Mouse (Mus musculus): Measurements from ENCODE around the gene Metap1d.

Gene Metap1d

DNA sequence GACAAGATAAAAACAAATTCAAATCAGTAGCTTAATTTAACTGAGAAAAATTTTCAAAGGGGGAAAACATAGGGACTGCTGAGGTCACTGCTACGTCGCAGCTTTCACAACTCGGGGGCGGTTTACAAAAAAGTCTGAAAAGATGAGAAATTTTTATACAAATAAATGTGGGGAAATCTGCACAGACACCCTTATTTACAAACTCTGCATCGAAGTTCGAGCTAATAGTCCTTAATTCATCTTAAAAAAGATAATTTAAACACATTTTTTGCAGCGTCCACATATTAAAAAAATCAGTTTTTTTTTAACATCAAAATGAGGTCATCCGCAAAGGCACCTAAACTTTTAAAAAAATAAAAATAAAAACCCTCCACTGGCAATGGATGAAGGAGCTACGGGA, 90.5 kb downstream of the Metap1d start:
- in situ Hi-C loops (cut with MboI, MseI): loop anchor here in 1 of 2 experiments (5.0 kb wide), 1 partner anchor 91 kb away; the partner anchor contains the start of gene Metap1d

DNA sequence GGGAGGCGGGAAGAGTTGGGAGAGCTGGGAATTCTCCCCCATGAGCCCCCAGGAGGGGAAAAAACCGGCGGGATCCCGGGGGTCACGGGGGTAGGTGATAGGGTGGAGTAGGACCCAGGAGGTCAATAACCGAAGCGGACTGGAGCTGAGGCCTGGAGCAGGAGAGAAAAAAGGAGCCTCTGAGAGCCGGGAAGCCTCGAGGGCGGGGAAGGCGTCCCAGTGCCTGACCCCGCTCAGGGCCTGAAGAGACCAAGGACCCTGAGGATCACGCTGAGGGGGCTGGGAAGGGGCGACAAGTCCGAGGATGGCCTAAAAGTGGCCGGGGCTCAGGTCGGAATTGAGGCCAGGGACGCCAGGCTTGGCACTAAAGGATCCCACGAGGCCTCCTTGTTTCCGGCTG, 90.9 kb downstream of the Metap1d start:
- in situ Hi-C loops (cut with MboI, MseI): loop anchor here in 1 of 2 experiments (5.0 kb wide), 1 partner anchor 92 kb away; the partner anchor contains the start of gene Metap1d

DNA sequence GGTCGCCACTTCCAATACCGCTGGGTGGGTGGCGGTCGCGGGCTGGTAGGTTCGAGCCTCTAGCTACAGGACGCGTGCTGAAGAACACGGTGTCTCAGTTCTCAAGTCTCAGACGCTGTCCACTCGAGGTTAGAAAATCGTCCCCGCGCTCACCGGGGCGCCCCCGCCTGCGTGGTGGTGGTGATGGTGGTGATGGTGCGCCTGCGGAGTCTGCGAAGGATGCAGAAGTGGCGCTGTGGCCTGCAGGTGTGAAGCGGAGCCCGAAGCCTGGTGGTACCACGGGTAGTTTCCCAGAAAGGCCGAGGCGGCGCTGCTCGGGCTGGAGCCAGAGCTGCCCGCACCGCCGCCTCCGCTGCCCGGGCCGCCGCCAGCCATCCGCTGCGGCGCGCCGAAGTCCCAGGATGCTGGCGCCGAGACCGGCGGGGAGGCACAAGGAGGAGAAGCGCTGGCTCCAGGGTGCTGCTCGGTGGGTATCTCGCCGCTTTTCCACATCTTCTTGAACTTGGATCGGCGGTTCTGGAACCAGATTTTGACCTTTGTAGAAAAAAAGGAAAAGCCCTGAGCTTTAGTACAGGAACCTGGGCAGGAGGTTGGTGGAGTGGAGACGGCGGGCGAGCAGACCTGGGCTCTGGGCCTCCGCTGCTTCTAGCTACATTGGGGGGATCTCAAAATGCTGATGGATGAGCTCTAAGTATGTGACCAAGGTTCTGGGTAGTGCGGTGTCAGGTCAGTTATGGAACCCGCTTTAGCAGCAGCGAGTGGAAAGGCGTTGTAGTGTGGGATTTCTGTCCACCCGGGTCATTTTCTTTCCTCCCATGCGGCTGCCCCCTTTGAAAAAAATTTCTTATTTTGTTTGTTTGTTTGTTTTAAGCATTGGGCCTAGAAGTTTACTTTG, 91.6 kb downstream of the Metap1d start:
- in situ Hi-C loops (cut with MboI, MseI): loop anchor here in 1 of 2 experiments (5.0 kb wide), 1 partner anchor 92 kb away; the partner anchor contains the start of gene Metap1d

DNA sequence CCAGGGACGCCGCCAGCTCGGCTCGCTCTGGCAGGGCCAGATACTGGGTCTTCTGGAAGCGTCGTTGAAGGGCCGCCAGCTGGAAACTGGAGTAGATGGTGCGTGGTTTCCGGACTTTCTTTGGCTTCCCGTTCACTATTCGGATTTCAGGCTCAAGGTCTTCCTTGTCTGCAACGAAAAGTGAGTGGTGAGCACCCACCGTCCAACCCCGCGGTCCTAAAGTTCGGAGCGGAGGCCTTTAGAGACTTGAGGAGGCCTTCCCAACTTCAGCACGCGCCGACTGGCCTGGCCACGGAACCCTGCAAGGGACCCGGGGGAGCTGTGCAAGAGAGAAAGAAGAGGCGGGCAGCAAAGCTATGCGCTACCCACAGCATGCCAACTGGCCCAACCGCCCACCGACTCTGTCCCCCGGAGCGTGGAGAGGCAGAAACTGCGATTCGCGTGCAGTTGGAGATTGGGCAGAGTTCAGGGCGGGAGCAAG, 92.4 kb downstream of the Metap1d start:
- in situ Hi-C loops (cut with MboI, MseI): no loop called here

DNA sequence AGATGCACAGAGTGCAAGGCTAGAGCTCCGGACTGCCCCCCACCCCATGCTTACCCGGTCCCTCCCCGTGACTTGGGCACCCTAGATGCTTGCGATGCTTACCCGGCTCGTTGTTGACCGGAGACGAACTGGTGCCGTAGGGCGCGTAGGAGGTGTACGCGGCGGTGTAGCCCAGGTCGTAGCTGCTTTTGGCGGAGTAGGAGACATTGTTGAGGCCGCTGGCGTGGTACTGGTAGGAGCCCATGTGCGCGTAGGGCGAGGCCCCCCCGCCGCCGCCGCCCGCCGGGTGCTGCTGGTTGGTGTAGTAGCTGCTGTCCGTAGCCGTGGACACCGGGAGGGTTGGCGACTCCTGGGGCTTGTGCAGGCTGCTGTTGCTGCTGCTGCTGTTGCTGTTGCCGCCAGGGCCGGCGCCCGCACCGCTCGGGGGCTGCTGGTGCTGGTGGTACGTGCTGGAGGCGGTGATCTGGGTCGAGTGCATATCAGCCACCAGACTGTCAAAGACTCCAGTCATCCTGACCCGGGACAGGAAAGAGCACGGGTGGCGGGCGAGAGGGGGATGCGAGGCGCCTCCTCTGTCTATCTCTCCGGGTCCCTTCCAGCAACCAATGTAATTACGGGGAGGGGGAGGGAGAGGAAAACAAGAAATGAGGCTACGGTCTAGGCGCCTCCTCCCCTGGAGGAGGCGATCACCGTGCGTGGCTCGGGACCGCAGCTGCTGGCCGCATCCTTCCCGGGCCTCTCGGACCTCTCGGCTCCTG, 93.0 kb downstream of the Metap1d start:
- in situ Hi-C loops (cut with MboI, MseI): no loop called here

DNA sequence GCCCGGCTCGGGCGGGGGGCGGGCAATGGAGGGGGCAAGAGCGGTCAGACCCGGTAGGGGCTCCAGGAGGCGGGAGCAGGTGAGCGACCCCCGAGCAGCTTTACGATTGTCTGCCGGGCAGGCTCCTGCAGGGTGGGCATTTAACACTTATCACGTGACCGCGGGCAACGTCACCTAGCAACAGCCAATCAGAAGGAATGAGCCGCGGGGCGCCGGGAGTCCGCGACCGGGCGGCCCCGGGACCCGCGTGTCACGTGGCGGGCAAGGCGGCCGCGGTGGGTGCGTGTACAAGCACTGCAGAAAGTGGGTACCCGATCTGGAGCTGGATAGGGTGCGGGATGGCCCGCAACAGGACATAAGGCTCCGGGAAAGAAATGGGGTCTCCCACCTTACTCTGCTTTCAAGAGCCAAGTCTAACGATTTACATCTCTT, 93.6 kb downstream of the Metap1d start, which contains the start of gene Dlx2:
TSS of gene Dlx2 (minus strand) at position 115 of the 432 bp plus-strand sequence.
- in situ Hi-C loops (cut with MboI, MseI): no loop called here

DNA sequence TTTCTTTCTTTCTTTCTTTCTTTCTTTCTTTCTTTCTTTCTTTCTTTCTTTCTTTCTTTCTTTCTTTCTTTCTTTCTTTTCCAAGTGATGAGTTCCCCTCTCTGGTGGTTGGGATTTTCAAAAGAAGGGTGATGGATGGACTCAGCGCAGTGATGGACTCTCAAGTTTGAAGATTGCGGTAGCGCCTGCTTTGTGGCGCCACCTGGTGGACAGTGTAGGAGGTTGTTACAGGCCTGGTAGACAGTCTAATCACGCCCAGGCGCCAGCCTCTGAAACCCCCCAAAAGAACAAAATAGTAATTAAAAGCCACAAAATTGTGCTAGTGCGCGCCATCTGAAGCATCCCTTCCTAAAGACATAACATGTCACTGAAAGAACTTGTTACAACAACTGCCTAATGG, 94.8 kb downstream of the Metap1d start:
- in situ Hi-C loops (cut with MboI, MseI): no loop called here

DNA sequence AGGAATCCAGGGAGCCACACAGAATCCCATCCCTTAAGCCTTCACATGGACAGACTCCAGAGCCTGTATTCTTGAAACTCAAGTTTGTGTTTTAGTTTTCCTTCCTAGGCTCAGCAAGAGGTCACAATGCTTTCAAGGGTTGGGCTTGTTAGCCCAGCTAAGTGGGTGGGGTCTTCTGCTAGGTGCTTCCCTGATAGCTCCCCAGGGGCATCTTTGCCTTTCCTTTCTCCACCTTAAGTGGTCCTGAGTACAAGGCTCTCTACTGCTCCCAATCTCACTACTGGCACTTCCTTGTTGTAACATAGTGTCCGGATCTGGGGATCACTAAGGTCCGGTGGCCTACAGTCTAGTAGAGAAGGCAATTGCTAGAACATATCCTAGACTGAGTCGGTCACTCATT, 97.3 kb downstream of the Metap1d start:
- in situ Hi-C loops (cut with MboI, MseI): no loop called here

DNA sequence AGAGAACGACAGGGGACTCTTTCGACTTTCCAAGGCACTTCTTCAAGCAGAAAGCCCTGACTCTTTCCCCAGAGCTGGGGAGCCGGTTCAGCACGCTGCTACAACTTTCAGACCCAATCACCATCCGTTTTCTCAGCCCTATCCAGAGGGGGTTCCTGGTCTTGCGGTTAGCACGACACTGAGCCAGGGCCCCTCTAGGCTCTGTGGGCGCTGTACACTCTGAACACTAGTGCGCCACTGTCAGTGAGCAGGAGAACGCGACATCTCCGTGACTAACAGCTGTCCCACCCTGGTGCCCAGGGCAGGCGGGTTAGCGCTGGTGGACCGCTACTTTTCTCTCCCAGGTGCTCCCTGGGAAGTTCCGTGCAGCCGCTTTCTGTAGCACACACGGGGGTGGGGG, 98.6 kb downstream of the Metap1d start:
- in situ Hi-C loops (cut with MboI, MseI): no loop called here

DNA sequence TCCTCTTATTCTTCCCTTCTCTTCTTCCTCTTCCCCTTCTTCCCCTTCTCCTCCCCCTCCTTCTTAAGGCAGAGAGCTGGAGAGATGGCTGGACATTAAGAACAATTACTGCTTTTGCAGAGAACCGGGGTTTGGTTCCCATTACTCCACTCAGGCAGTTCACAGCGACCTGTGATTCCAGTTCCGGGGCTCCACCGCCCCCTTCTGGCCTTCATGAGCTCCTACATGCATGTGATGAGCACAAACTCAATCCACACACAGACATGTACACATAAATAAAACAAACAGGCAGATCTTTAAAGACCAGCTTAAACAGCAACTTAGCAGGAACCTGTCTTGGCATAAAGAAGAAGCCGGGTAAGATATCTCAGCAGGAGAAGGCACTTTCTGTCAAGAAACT, 103.0 kb downstream of the Metap1d start:
- in situ Hi-C loops (cut with MboI, MseI): no loop called here

DNA sequence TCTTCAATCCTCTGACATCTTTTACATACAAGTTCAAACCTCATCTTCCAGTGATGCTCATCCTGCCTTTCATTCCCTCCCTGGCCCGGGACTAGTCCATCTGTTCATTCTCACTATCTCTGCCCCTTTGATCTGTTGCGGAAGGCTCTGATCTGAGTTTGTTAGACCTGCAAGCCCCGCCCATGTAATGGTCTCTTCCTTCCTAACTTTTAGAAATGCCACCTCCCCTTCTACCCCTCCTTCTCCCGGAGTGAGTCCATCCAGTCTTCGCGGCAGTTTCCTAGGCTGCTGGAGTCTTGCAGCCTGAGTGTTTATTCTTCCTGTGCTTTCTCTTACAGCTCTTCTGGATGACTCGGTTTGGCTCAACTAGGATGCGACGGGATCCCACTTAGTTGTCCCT, 113.4 kb downstream of the Metap1d start:
- in situ Hi-C loops (cut with MboI, MseI): no loop called here

DNA sequence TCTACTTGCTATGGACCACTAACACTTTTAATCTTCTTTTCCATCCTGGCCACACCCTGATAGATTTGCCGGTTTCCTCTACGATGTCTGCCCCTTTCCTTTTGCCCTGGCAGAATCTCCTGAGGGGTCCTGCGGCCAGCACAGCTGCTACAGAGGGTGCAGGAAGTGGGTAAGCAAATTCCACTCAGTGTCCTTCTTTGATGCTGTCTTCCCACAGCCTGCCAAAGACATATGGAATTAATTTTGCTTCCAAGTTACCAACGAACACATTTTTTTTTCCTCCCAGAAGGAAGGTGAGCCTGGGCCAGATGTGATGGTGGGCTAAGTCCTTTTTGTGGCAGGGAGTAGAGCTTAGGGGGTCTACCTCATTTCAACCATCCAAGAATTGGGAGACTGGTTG, 120.7 kb downstream of the Metap1d start:
- in situ Hi-C loops (cut with MboI, MseI): no loop called here

Data from T-helper 17 cell (primary cell).